Mouse (Mus musculus): Measurements from ENCODE around the gene Eno3. TPM values are rescaled to one million over a fixed set of nuclear protein-coding genes. Genes with fewer than 3 reads are reported as not detected.

The Eno3 gene
- polyA plus RNA-seq, 1 experiment: 101 TPM

- TF ChIP-seq POLR2A (IDR thresholded peaks at IDR 0.05; ENCODE audit: control insufficient read depth, low read depth, low read length) (no peak), CTCF (IDR thresholded peaks at IDR 0.05; ENCODE audit: control insufficient read depth, insufficient read depth, insufficient replicate concordance, low read depth, low read length) (no peak)
- peaks cover 16% of the 10 kb centered on the region for H3K4me1 ChIP-seq (ENCODE audit: control insufficient read depth, insufficient read depth, low read length)
- H3K4me3 ChIP-seq (ENCODE audit: control insufficient read depth, low read depth, low read length): no peak overlapping the region
- H3K27me3 ChIP-seq (ENCODE audit: control insufficient read depth, insufficient read depth, low read length): no peaks in the 10 kb centered on the region
- no peaks in the 10 kb centered on the region; the same call in 1 of the 2 replicates for H3K36me3 ChIP-seq (ENCODE audit: control insufficient read depth, insufficient read depth, low read length)
- H3K27ac ChIP-seq (ENCODE audit: control insufficient read depth, insufficient read depth, low read depth, low read length): no peak overlapping the region
Measured at GRCm38 (mm10) chr11:70658521-70658920, 1.5 kb downstream of the Eno3 start.

DNA sequence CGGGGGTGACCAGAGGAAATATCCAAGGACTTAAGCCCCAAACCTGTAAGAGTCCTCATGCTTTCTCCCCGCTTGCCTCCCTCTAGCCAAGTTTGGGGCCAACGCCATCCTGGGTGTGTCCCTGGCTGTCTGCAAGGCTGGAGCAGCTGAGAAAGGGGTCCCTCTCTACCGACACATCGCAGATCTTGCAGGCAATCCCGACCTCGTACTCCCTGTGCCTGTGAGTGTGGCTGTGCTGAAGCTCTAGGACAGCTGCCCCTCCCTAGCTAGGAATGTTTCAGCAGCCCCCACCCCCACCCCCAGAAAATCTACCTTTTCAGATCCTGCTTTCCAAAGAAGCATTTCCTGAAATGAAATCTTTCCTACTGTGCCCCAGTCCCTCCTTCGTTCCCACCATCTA is 1.9 kb downstream of the Eno3 start:
- no peak overlapping the region for H3K4me3 ChIP-seq (ENCODE audit: control insufficient read depth, low read depth, low read length)
- H3K27me3 ChIP-seq (ENCODE audit: control insufficient read depth, insufficient read depth, low read length): no peaks in the 10 kb centered on the region
- no peaks in the 10 kb centered on the region; the same call in 1 of the 2 replicates for H3K36me3 ChIP-seq (ENCODE audit: control insufficient read depth, insufficient read depth, low read length)
- H3K4me1 ChIP-seq (ENCODE audit: control insufficient read depth, insufficient read depth, low read length): peaks cover 16% of the 10 kb centered on the region
- H3K27ac ChIP-seq (ENCODE audit: control insufficient read depth, insufficient read depth, low read depth, low read length): no peak overlapping the region
- TF ChIP-seq CTCF (IDR thresholded peaks at IDR 0.05; ENCODE audit: control insufficient read depth, insufficient read depth, insufficient replicate concordance, low read depth, low read length) (no peak), POLR2A (IDR thresholded peaks at IDR 0.05; ENCODE audit: control insufficient read depth, low read depth, low read length) (no peak)

GRCm38 (mm10) chr11:70660571-70660970 is 3.6 kb downstream of the Eno3 start:
- Histone ChIP-seq H3K27me3 (ENCODE audit: control insufficient read depth, insufficient read depth, low read length) (no peaks in the 10 kb centered on the region), H3K36me3 (ENCODE audit: control insufficient read depth, insufficient read depth, low read length) (no peaks in the 10 kb centered on the region; the same call in none of the 2 replicates), H3K4me3 (ENCODE audit: control insufficient read depth, low read depth, low read length) (no peak overlapping the region), H3K27ac (ENCODE audit: control insufficient read depth, insufficient read depth, low read depth, low read length) (no peak overlapping the region), H3K4me1 (ENCODE audit: control insufficient read depth, insufficient read depth, low read length) (peaks cover 16% of the 10 kb centered on the region)
- TF ChIP-seq CTCF (IDR thresholded peaks at IDR 0.05; ENCODE audit: control insufficient read depth, insufficient read depth, insufficient replicate concordance, low read depth, low read length) (no peak), POLR2A (IDR thresholded peaks at IDR 0.05; ENCODE audit: control insufficient read depth, low read depth, low read length) (no peak)

GRCm38 (mm10) chr11:70663101-70663500 is 6.1 kb downstream of the Eno3 start:
- no peaks in the 10 kb centered on the region; the same call in none of the 2 replicates for H3K36me3 ChIP-seq (ENCODE audit: control insufficient read depth, insufficient read depth, low read length)
- H3K4me3 ChIP-seq (ENCODE audit: control insufficient read depth, low read depth, low read length): no peak overlapping the region
- TF ChIP-seq CTCF (IDR thresholded peaks at IDR 0.05; ENCODE audit: control insufficient read depth, insufficient read depth, insufficient replicate concordance, low read depth, low read length) (no peak), POLR2A (IDR thresholded peaks at IDR 0.05; ENCODE audit: control insufficient read depth, low read depth, low read length) (no peak)
- H3K27me3 ChIP-seq (ENCODE audit: control insufficient read depth, insufficient read depth, low read length): no peaks in the 10 kb centered on the region
- H3K4me1 ChIP-seq (ENCODE audit: control insufficient read depth, insufficient read depth, low read length): no peaks in the 10 kb centered on the region
- H3K27ac ChIP-seq (ENCODE audit: control insufficient read depth, insufficient read depth, low read depth, low read length): no peak overlapping the region

DNA sequence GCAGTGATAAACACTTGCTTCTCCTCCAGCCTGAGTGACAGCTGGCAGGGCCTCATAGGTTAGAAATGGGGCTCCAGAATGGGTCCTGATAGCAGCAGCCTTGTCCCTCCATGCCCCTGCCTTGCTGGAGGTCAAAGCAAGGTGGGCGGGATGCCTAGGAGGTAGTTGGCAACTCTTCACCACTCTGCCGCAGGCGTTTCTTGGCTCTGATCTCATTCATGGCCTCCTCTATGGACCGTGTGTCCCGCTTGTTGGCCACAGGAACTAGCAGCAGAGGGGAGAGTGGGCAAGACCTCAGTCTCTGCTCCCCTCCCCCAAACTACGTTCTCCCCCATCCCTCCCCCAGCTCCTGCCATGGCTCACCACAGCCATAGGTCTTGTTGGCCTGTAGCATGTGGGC is 7.0 kb downstream of the Eno3 start:
- Histone ChIP-seq H3K27ac (ENCODE audit: control insufficient read depth, insufficient read depth, low read depth, low read length) (no peak overlapping the region), H3K4me3 (ENCODE audit: control insufficient read depth, low read depth, low read length) (no peak overlapping the region), H3K4me1 (ENCODE audit: control insufficient read depth, insufficient read depth, low read length) (peaks cover 4% of the 10 kb centered on the region), H3K27me3 (ENCODE audit: control insufficient read depth, insufficient read depth, low read length) (no peaks in the 10 kb centered on the region), H3K36me3 (ENCODE audit: control insufficient read depth, insufficient read depth, low read length) (no peaks in the 10 kb centered on the region; the same call in none of the 2 replicates)
- TF ChIP-seq CTCF (IDR thresholded peaks at IDR 0.05; ENCODE audit: control insufficient read depth, insufficient read depth, insufficient replicate concordance, low read depth, low read length): no peak
- TF ChIP-seq POLR2A (IDR thresholded peaks at IDR 0.05; ENCODE audit: control insufficient read depth, low read depth, low read length): no peak

DNA sequence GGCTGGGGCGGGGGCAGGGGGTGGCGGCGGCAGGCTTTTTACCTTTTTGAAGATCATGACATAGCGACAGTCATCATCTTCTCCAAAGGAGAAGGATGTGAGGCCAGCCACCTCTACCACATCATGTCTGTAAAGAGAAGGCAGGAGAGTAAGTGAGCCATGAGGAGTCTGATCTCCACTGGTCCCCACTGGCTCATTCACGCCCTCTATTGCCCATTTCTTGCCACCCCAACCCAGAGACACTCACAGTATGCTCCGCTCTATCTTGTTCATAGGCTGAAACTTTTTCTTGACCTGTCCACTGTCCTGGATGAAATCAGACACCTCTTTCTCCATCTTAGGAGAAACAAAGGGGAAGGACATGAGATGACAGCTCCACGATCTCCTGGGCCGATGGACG is 7.7 kb downstream of the Eno3 start:
- H3K4me3 ChIP-seq (ENCODE audit: control insufficient read depth, low read depth, low read length): no peak overlapping the region
- H3K27me3 ChIP-seq (ENCODE audit: control insufficient read depth, insufficient read depth, low read length): no peaks in the 10 kb centered on the region
- H3K36me3 ChIP-seq (ENCODE audit: control insufficient read depth, insufficient read depth, low read length): no peaks in the 10 kb centered on the region; the same call in none of the 2 replicates
- no peak overlapping the region for H3K27ac ChIP-seq (ENCODE audit: control insufficient read depth, insufficient read depth, low read depth, low read length)
- H3K4me1 ChIP-seq (ENCODE audit: control insufficient read depth, insufficient read depth, low read length): peaks cover 7% of the 10 kb centered on the region
- TF ChIP-seq CTCF (IDR thresholded peaks at IDR 0.05; ENCODE audit: control insufficient read depth, insufficient read depth, insufficient replicate concordance, low read depth, low read length) (no peak), POLR2A (IDR thresholded peaks at IDR 0.05; ENCODE audit: control insufficient read depth, low read depth, low read length) (no peak)

DNA sequence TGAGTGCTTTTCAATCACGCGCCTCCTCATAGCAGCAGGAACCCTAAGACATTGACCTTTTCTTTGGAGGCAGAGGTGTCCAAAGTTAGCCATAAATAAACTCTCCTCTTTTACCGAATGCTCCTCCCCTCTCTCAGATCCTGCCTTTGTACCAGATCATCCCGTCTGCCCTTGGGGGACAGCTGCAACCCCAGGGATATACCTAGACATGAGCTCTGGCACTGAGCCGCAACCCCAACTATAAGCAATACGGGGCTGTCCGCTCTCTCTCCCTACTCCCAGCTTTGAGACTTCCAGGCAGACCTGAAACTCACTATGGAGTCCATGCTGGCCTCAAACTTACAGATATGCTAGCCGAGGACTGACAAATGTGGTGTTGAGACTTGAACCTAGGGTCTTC is 9.7 kb downstream of the Eno3 start:
- Histone ChIP-seq H3K4me1 (ENCODE audit: control insufficient read depth, insufficient read depth, low read length) (peaks cover 16% of the 10 kb centered on the region), H3K4me3 (ENCODE audit: control insufficient read depth, low read depth, low read length) (no peak overlapping the region), H3K36me3 (ENCODE audit: control insufficient read depth, insufficient read depth, low read length) (no peaks in the 10 kb centered on the region; the same call in 1 of the 2 replicates), H3K27me3 (ENCODE audit: control insufficient read depth, insufficient read depth, low read length) (no peaks in the 10 kb centered on the region), H3K27ac (ENCODE audit: control insufficient read depth, insufficient read depth, low read depth, low read length) (no peak overlapping the region)
- TF ChIP-seq CTCF (IDR thresholded peaks at IDR 0.05; ENCODE audit: control insufficient read depth, insufficient read depth, insufficient replicate concordance, low read depth, low read length): no peak
- TF ChIP-seq POLR2A (IDR thresholded peaks at IDR 0.05; ENCODE audit: control insufficient read depth, low read depth, low read length): no peak

All from testis, adult 2 months (tissue).